Mouse (Mus musculus): ENCODE measurements around the gene Traip. TPM values are rescaled to one million over a fixed set of nuclear protein-coding genes. Genes with fewer than 3 reads are reported as not detected.
"Not testable (repeated sequence)": the region's sequence is repeated elsewhere in the genome, so short reads cannot be mapped to it uniquely, and the experiment has no call there.

Traip gene
- polyA plus RNA-seq, 1 experiment = 21.2 TPM

- no peak for DNase-seq (ENCODE audit: extremely low spot score in 1 of 2, low spot score in 1 of 2)
Measured at GRCm38 (mm10) chr9:107995513-107995912, 45.6 kb downstream of the Traip start.

DNA sequence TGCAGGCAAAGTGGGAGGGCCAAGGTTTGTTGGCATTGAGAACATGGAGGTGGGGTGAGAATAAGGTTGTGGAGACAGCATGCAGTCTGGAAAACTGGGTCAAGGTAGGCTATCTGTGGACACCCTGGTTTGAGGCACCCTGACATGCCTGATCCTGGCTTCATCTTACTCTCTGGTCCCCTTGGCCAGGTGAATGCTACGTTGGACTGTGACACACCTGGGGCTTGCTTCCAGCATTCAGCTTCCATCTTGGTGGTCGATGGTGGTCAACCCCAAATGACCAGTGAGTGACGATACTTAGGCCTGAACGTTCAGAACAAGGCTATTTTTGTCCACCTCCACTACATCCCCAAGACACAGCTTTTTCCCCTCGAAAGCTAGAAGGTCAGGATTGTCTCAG lies 46.1 kb downstream of the Traip start, which contains the start of gene Gm20662:
Gene Gm20662 (plus strand): TSS at position 301 of the 400 bp plus-strand sequence.
- DNase-seq (ENCODE audit: extremely low spot score in 1 of 2, low spot score in 1 of 2) = no peak

- peak; percentile 100 for DNase-seq (ENCODE audit: extremely low spot score in 1 of 2, low spot score in 1 of 2)
Measured at GRCm38 (mm10) chr9:108001922-108002770, 52.2 kb downstream of the Traip start, which contains the start of gene Ip6k1. TSS of gene Ip6k1 (plus strand) at chr9:108002501.

GRCm38 (mm10) chr9:108002778-108003530 lies 53.0 kb downstream of the Traip start:
- DNase-seq (ENCODE audit: extremely low spot score in 1 of 2, low spot score in 1 of 2) = peak in 1 of 2 experiments; percentile 24

DNA sequence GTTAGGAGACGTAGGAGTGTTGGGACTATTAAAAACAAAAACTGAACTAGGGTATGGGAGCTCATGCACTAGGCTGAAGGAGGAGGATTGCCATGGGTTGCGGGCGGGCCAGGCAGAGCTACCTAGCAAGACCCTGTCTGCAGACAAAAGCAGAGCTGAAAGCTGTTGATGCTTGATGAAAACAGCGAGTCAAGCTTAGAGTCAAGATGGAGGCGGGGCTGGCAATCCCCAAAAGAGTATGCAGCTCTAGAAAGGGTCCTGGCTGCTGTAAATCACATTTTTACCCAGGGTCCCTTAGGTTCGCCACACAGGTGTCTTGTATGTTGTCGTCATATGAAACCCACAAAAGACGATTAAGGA lies 53.6 kb downstream of the Traip start:
- DNase-seq (ENCODE audit: extremely low spot score in 1 of 2, low spot score in 1 of 2) = peak in 1 of 2 experiments; percentile 14

GRCm38 (mm10) chr9:108008041-108008440 lies 58.1 kb downstream of the Traip start:
- DNase-seq (ENCODE audit: extremely low spot score in 1 of 2, low spot score in 1 of 2) = no peak

DNA sequence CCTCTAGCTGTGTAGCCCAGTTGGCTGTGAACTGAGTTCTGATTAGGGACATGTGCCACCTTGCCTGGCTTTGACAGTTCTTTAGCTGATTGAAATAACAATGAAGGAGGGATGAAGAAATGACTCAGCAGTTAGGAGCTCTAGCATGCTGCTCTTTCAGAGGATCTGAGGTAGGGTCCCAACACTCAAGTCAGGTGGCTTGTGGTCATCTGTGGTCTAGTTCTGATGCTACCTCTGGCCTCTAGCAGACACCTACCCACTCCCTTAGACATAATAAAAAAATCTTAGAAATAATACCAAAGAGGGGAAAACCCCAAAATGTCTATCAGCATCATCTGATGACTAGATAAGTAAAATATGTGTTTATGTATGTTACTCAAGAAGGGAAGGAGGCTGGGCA lies 60.4 kb downstream of the Traip start:
- no peak for DNase-seq (ENCODE audit: extremely low spot score in 1 of 2, low spot score in 1 of 2)

DNA sequence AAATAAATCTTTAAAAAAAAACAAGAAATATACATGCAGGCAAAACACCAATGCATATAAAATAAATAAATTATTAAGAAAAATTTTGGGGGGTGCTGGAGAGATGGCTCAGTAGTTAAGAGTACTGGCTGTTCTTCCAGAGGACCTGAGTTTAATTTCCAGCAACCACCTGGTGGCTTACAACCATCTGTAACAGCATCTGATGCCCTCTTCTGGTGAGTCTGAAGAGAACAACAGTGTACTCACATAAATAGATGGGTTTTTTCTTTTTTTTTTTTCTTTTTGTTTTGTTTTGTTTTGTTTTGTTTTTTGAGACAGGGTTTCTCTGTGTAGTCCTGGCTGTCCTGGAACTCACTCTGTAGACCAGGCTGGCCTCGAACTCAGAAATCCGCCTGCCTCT lies 63.6 kb downstream of the Traip start:
- not testable (repeated sequence) for DNase-seq (ENCODE audit: extremely low spot score in 1 of 2, low spot score in 1 of 2)

DNA sequence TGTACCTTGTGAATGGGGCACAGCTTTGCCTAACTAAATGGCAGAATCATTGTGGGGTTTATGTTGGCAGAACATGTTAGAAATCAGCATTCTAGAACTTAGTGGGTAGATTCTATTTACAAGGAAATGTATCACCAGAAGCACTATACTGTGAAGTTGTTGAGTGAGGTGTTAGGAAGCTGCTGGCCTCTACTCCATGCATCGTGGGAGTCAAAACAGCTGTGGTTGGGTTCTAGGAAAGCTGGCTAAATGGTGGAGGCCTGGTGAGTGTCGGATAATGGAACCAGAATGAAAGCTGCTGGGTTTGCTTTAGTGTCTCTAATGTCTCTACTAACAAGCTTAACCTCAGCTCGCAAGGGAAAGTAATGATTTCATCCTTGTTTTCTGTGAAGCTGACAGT lies 67.2 kb downstream of the Traip start:
- DNase-seq (ENCODE audit: extremely low spot score in 1 of 2, low spot score in 1 of 2) = peak in 1 of 2 experiments; percentile 54

GRCm38 (mm10) chr9:108020741-108021140 lies 70.8 kb downstream of the Traip start:
- DNase-seq (ENCODE audit: extremely low spot score in 1 of 2, low spot score in 1 of 2) = no peak

Other genes starting within 250 kb of the Traip start
- 21.2 and 22.3 TPM in 2 replicates for gene Sema3f, start 239.7 kb upstream of the Traip start, polyA plus RNA-seq (2012; rRNA removed)
- gene Rbm5, start 179.1 kb upstream of the Traip start, polyA plus RNA-seq (2012; rRNA removed) = 152 and 180 TPM in 2 replicates
- gene Rbm6, start 76.9 kb upstream of the Traip start, polyA plus RNA-seq (2012; rRNA removed) = 70.3 and 70.8 TPM in 2 replicates
- gene Mon1a, start 62.0 kb upstream of the Traip start, polyA plus RNA-seq (2012; rRNA removed) = 28.2 and 28.5 TPM in 2 replicates
- gene Mst1r, start 43.3 kb upstream of the Traip start, polyA plus RNA-seq (2012; rRNA removed) = 1.2 and 2.1 TPM in 2 replicates
- not detected in 2 replicates for gene Actl11, start 21.7 kb upstream of the Traip start, polyA plus RNA-seq (2012; rRNA removed)
- 405 and 456 TPM in 2 replicates for gene Camkv, start 14.5 kb upstream of the Traip start, polyA plus RNA-seq (2012; rRNA removed)
- 15.6 and 16.7 TPM in 2 replicates for gene Uba7, start 25.4 kb downstream of the Traip start, polyA plus RNA-seq (2012; rRNA removed)
- 0.18 and 0.34 TPM in 2 replicates for gene Gm20661, start 32.9 kb downstream of the Traip start, polyA plus RNA-seq (2012; rRNA removed)
- gene Inka1, start 35.7 kb downstream of the Traip start, polyA plus RNA-seq (2012; rRNA removed) = 6.1 and 8.2 TPM in 2 replicates
- 1.5 and 2.8 TPM in 2 replicates for gene Cdhr4, start 42.4 kb downstream of the Traip start, polyA plus RNA-seq (2012; rRNA removed)
- 7.1 and 7.7 TPM in 2 replicates for gene Gm20662, start 46.2 kb downstream of the Traip start, polyA plus RNA-seq (2012; rRNA removed)
- gene Ip6k1, start 52.4 kb downstream of the Traip start, polyA plus RNA-seq (2012; rRNA removed) = 213 and 222 TPM in 2 replicates
- 13.7 and 37.5 TPM in 2 replicates for gene Gmppb, start 99.1 kb downstream of the Traip start, polyA plus RNA-seq (2012; rRNA removed)
- gene Amigo3, start 103.0 kb downstream of the Traip start, polyA plus RNA-seq (2012; rRNA removed) = 1.4 and 1.6 TPM in 2 replicates
- gene Mst1, start 130.3 kb downstream of the Traip start, polyA plus RNA-seq (2012; rRNA removed) = 0.04 and 0.19 TPM in 2 replicates
- 87.8 and 92.0 TPM in 2 replicates for gene Rnf123, start 133.2 kb downstream of the Traip start, polyA plus RNA-seq (2012; rRNA removed)
- gene Apeh, start 144.5 kb downstream of the Traip start, polyA plus RNA-seq (2012; rRNA removed) = 32.7 and 32.9 TPM in 2 replicates
- gene Bsn, start 240.2 kb downstream of the Traip start, polyA plus RNA-seq (2012; rRNA removed) = 95.0 and 100 TPM in 2 replicates

All from frontal cortex, adult 2 months (tissue).